32 mouse cellular contexts compared by ENCODE assay signal in genomic region chr3:108341040-108341439, GRCm38 (mm10). TPM values are rescaled to one million over a fixed set of nuclear protein-coding genes. Genes with fewer than 3 reads are reported as not detected.
DNase-seq lines count a peak whose midpoint lies in the region; ATAC-seq and TF ChIP-seq lines count a peak whose summit lies in the region.
"Had no signal": no experiment of that assay in that cellular context is flagged by ENCODE, and none has a peak within 500 bp of the region (broad histone marks: within the 10 kb centered on the region; RNA-seq: fewer than 3 reads in every experiment).

No protein-coding gene starts in this region.

- no peak overlapping the region for H3K4me3 ChIP-seq in layer of hippocampus, adult 2 months
- H3K4me3 ChIP-seq in lung, embryonic 16.5 days (ENCODE audit: low read length), result no peak overlapping the region
- H3K4me3 ChIP-seq: embryonic facial prominence, embryonic 13.5 days; embryonic facial prominence, embryonic 15.5 days; erythroblast, embryonic 14.5 days; forebrain, embryonic 10.5 days; forebrain, embryonic 12.5 days had no signal

- H3K27ac ChIP-seq in layer of hippocampus, adult 2 months, result peak overlapping the region; percentile 73
- H3K27ac ChIP-seq in lung, embryonic 16.5 days (ENCODE audit: low read length), result peak overlapping the region; percentile 48; the same call in 1 of the 2 replicates
- H3K27ac ChIP-seq: embryonic facial prominence, embryonic 13.5 days; embryonic facial prominence, embryonic 15.5 days; forebrain, embryonic 10.5 days; forebrain, embryonic 12.5 days had no signal

- ATAC-seq in frontal cortex, adult (ENCODE audit: low TSS enrichment), result peak; percentile 76
- no peak for ATAC-seq in lung, embryonic 16.5 days (ENCODE audit: low read depth)
- ATAC-seq: activated CD4-positive, CD25-positive, alpha-beta regulatory T cell, adult 4 months; CD4-positive, CD25-positive, alpha-beta regulatory T cell, adult 4 months; forebrain, embryonic 14.5 days; Patski had no signal

- WGBS in lung, embryonic 16.5 days, result 77% methylated on average over 2 of the region's 2 CpGs

- no peaks in the 10 kb centered on the region; the same call in 1 of the 2 replicates for H3K4me1 ChIP-seq in lung, embryonic 16.5 days (replicated peaks; ENCODE audit: control insufficient read depth, insufficient read depth, low read length)
- H3K4me1 ChIP-seq: embryonic facial prominence, embryonic 13.5 days; embryonic facial prominence, embryonic 15.5 days; forebrain, embryonic 10.5 days; forebrain, embryonic 12.5 days had no signal

- no peaks in the 10 kb centered on the region for H3K9me3 ChIP-seq in lung, embryonic 16.5 days (ENCODE audit: control insufficient read depth, low read length)
- H3K9me3 ChIP-seq: embryonic facial prominence, embryonic 13.5 days; embryonic facial prominence, embryonic 15.5 days; forebrain, embryonic 10.5 days; forebrain, embryonic 12.5 days; G1E had no signal

- no peak for TF ChIP-seq CTCF in layer of hippocampus, adult 2 months (conservative IDR thresholded peaks at IDR 0.05)

- peaks cover 42% of the 10 kb centered on the region for H3K36me3 ChIP-seq in lung, embryonic 16.5 days (ENCODE audit: control insufficient read depth, insufficient read depth, low read length)

- DNase-seq in frontal cortex, postnatal 25 days (ENCODE audit: low spot score in 2 of 2), result no peak
- DNase-seq in layer of hippocampus, adult 2 months (ENCODE audit: low spot score in 2 of 2), result no peak
- no peak for DNase-seq in layer of hippocampus, postnatal 10 days (ENCODE audit: low spot score in 2 of 2)
- no peak for DNase-seq in lung, adult 18-20 months
- peak; percentile 50 for DNase-seq in right cerebral cortex, adult 18-20 months
- no peak for DNase-seq in right cerebral cortex, postnatal 25 days
- DNase-seq: adrenal gland, adult 8-10 months; adrenal gland, postnatal 14 days; adrenal gland, postnatal 36 days; B cell, adult 2 months; cerebellum, adult 11 months; cerebellum, adult 18-20 months; cerebellum, adult 8-10 months; cerebellum, adult 9-11 months; cerebellum, postnatal 14 days; cerebellum, postnatal 36 days; embryo, embryonic 11 days had no signal

- H3K27me3 ChIP-seq in lung, embryonic 16.5 days (ENCODE audit: control insufficient read depth, insufficient read depth, low read depth, low read length), result no peaks in the 10 kb centered on the region
- H3K27me3 ChIP-seq: CH12.LX; embryonic facial prominence, embryonic 13.5 days; embryonic facial prominence, embryonic 15.5 days; forebrain, embryonic 12.5 days; Patski had no signal

- H3K9ac ChIP-seq in lung, embryonic 16.5 days (ENCODE audit: low read length), result no peak overlapping the region
- H3K9ac ChIP-seq: embryonic facial prominence, embryonic 13.5 days; embryonic facial prominence, embryonic 15.5 days; forebrain, embryonic 12.5 days had no signal

- no peak overlapping the region for H3K4me2 ChIP-seq in lung, embryonic 16.5 days (ENCODE audit: low read depth, low read length)
- H3K4me2 ChIP-seq: embryonic facial prominence, embryonic 13.5 days; embryonic facial prominence, embryonic 15.5 days; forebrain, embryonic 12.5 days had no signal

RNA-seq across cellular contexts. Expression of gene Mybphl, which starts 23.7 kb away (rescaled TPM):
- total RNA-seq in layer of hippocampus, adult 2 months (2021), result 1 to 10 TPM in 1 of 2 experiments, under 1 TPM in 1; 0.83 to 1.5 TPM
- total RNA-seq in layer of hippocampus, postnatal 10 days (2021), result under 1 TPM in 1 of 2 experiments, not detected in 1; 0.36 TPM
- polyA plus RNA-seq in lung, embryonic 16.5 days (2015; fragmentation: Nextera tagmentation; extraction: Ambion mirVana), result 6.1 and 9.9 TPM in 2 replicates
- total RNA-seq: adrenal gland, adult 18-20 months; adrenal gland, adult 8-10 months; adrenal gland, postnatal 14 days; adrenal gland, postnatal 36 days; CH12.LX; common myeloid progenitor, adult 5-6 weeks; G1E had no signal
- polyA plus RNA-seq: activated CD4-positive, CD25-positive, alpha-beta regulatory T cell, adult 4 months; CD4-positive, CD25-positive, alpha-beta regulatory T cell, adult 4 months; embryonic facial prominence, embryonic 13.5 days; erythroblast, embryonic 14.5 days; forebrain, embryonic 10.5 days; forebrain, embryonic 14.5 days; G1E; Patski had no signal

RNA-seq across cellular contexts. Expression of gene Psrc1, which starts 42.6 kb away (rescaled TPM):
- 10 to 100 TPM; 17.5 to 22.2 TPM for total RNA-seq in layer of hippocampus, adult 2 months (2021)
- total RNA-seq in layer of hippocampus, postnatal 10 days (2021), result 10 to 100 TPM; 12.5 to 12.8 TPM
- 73.9 and 75.6 TPM in 2 replicates for polyA plus RNA-seq in lung, embryonic 16.5 days (2015; fragmentation: Nextera tagmentation; extraction: Ambion mirVana)

RNA-seq across cellular contexts. Expression of gene Sort1, which starts 57.2 kb away (rescaled TPM):
- total RNA-seq in layer of hippocampus, adult 2 months (2021), result 100 to 1,000 TPM; 360 to 361 TPM
- 100 to 1,000 TPM; 181 to 182 TPM for total RNA-seq in layer of hippocampus, postnatal 10 days (2021)
- 13.7 and 14.3 TPM in 2 replicates for polyA plus RNA-seq in lung, embryonic 16.5 days (2015; fragmentation: Nextera tagmentation; extraction: Ambion mirVana)
